Mouse (Mus musculus): ENCODE measurements at regions not wholly inside any gene's neighbourhood (a gene's known extent, or its start where the extent isn't known, plus 50 kb on each side); places are given as distances from the start of the nearest gene placed in this dataset.

DNA sequence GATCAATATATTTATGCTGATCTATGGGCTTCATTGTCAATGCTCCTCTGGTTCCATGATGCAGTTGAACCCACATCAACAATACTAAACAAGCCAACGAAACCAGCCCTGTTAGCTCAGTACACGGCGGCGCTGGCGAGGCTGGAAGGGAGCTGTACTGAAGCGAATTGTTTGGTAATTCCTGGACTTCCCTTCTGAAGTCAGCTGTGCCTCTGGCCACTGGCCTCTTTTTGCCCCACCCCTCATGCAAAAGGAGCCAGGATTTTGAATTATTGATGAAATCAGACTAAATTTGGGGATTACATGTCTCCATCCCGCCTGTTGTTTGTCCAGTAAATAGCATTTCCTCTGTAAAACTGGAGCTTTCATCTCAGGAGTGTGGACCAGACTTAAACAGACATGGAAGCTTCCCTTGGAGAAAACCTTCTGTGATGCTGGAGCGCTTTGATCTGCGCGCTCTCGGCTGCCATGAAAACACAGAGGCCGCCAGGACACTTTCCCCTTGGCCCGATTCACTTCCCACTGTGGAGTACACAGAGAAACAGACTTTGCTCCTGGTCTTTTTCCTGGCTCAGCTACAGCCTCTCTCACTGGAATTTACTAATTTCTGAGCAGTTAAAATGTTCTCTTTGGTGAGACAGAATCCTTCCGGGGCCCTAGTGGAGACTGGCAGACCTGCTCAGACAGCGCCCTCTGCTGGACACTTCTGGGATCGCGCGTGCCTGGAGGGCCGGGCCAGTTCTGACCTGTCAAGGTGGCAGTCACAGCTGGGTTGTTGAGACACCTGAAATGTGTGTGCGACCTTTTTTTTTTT lies 412.9 kb upstream of the Gm6657 start:
- peak; percentile 98 to 100 for DNase-seq

- DNase-seq: no peak
Measured at GRCm38 (mm10) chr12:77783909-77784308, 410.1 kb upstream of the Gm6657 start.

DNA sequence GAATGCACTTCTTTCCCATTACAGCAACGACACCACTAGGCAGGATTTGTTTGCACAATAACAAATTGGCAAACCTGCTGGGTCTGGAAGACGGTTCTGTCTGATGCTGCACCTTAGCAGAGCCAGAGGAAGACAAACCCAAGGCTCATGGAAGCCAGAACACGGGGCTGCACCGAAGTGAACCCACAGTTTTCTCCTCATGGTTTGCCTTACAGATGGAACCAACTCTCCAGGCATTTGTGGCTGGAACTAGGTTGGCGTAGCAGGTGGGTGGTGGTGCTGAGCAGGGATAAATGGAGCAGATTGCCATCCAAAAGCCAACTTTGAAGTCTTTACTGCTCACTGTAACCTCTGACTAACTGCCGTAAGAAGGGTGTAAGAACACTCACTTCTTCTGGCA lies 408.4 kb upstream of the Gm6657 start:
- DNase-seq: no peak

DNA sequence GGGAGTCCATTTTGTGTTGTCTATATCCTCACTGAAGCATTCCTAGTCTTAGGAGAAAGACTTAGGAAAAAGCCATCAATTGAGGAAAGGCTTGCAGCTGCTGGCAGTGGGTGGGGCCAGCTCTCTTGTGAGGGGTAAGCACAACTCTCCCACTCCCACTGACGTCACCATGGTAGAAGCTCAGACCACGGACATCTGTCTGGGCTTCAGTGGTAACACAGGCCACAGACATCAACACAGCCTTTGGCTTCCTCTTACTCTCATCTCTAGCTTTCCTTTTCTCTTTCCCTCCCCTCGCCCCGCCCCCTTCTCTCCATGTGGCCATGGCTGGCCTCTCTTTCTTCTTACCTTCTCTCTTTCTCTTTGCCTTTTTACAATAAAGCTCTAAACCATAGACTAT lies 407.4 kb upstream of the Gm6657 start:
- DNase-seq: no peak

DNA sequence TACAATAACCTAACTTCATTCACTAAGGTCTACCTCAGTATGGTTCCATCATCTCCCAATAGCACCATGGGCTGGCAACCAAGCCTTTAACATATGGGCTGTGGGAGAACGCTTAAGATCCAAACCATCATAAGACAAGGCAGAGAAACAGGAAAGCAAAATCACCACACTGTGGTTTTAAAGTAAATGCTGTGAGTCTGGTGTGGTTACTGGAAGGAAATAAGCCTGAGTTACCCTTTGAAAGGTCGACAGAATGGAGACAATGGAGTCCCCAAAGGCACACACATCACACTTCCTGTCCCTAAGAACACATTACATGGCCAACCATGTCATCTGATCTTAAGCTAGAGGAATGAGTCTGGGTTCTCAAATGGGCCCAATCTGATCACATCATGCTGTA lies 405.8 kb upstream of the Gm6657 start:
- DNase-seq: no peak

DNA sequence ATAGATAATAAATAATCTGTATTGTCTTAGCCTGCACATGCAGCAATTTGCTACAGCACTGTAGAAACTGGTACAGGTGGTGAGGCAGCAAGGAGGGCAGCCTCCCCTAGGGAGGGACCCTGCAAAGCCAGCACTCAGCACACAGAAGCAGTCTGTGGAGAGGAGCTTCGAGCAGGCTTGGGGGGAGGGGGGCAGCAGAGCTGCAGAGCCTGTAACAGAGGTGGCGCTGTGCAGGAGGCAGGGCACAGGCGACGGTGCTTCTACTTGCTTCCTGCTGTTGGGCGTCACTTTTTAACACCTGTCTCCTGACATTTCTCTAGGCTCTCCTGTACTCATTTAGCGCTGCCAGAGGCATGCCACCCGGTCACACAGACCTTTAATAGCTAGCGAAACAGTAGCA lies 404.6 kb upstream of the Gm6657 start:
- DNase-seq: peak; percentile 51 to 59

- DNase-seq: no peak
Measured at GRCm38 (mm10) chr12:77789871-77790270, 404.2 kb upstream of the Gm6657 start.

DNA sequence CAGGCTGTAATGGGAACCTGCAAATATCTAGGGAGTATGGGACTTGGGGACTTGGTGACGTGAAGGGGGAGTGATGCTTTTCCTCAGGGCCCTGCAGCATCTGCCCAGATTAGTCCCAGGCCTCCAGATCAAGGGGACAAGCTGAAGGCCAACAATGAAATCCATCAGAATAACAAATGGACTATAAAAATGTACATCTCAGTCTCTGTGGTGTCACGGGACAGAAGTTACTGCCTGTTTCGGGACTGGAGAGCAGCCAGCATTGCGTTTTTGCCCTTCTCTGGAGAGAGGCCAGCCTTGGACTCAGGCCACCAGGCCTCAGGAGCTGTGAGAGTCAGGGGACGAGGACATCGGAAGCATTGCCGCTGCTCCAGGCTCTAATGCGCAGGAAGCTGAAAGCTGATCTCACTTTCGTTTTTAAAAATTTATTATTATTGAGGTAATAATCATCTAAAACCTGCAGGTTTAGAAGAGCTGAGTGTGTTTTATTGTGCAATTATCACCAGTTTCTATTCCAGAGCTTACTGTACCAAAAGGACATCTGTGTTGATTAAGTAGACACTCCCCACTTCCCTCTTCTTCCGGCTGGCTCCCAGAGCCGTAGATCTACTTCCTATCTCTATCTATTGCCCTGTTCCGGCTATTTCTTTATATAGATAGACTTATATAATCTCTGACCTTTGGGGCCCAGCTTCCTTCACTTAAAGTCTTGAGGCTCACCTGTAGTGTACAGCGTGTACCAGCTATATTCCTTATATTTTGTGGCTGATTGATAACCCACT lies 403.0 kb upstream of the Gm6657 start:
- peak; percentile 85 to 87 for DNase-seq

- no peak for DNase-seq
Measured at GRCm38 (mm10) chr12:77798516-77798915, 395.5 kb upstream of the Gm6657 start.

DNA sequence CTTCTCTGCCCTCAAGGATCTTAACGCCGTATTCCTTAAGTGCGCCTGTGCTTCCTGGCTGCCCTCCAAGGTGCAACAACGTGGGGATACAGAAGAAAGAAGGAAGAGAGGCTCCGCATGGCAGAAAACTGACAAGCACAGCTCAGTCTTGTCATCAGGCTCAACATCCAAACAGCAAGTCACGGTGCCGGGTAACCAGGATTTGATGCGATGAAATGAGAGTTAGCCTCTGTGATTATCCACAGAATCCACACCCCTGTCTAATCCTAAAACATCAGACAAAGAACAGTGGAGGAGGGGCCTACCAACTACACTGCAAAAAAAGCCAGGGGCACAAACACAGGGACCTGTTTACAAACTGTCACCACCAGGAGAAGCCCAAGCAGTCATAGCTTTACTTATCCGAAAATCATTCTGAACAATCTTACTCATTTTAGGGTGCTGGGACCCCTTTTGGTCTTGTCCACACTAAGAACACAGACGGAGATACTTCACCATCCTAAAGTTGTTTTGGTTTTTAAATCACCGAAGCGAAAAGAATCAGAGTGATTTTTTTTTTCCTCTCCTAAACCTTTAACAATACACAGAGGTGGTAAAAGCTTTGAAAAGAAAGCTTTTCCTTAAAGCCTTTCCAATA lies 394.8 kb upstream of the Gm6657 start:
- peak; percentile 31 to 41 for DNase-seq

DNA sequence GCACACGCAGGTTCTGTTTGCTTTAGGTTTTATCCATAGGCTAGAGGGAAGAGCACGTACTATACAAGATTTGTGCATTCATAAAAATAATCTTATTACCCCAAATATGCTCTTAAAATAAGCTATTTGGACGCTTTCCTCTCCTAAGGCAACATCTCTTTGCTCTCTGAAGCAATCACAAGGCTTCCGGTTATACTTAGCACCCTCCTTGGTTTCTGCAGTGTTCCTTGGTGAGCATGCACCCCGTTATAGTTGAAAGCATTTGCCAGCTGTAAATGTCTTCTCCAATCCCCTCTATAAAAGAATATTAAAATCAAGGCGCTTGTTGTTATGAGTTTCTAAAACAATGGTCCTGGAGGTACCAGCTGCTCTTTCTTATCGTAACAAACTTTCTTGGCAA lies 386.4 kb upstream of the Gm6657 start:
- no peak for DNase-seq

GRCm38 (mm10) chr12:77811276-77811675 lies 382.8 kb upstream of the Gm6657 start:
- peak; percentile 75 for DNase-seq

DNA sequence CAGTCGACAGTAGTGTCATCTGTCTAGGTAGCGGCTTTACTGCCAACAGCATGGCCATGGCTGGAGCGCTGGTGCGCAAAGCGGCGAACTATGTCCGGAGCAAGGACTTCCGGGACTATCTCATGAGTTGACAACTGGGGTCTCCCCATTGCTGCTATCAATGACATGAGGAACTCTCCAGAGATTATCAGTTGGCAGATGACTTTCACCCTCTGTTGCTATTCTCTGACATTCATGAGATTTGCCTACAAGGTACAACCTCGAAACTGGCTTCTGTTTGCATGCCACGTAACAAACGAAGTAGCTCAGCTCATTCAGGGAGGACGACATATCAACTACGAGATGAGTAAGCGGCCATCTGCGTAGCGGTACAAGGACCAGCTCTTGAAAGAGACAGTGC lies 374.6 kb upstream of the Gm6657 start:
- no peak for DNase-seq

GRCm38 (mm10) chr12:77823381-77824030 lies 370.5 kb upstream of the Gm6657 start:
- DNase-seq: no peak

GRCm38 (mm10) chr12:77833411-77834169 lies 360.5 kb upstream of the Gm6657 start:
- no peak for DNase-seq

DNA sequence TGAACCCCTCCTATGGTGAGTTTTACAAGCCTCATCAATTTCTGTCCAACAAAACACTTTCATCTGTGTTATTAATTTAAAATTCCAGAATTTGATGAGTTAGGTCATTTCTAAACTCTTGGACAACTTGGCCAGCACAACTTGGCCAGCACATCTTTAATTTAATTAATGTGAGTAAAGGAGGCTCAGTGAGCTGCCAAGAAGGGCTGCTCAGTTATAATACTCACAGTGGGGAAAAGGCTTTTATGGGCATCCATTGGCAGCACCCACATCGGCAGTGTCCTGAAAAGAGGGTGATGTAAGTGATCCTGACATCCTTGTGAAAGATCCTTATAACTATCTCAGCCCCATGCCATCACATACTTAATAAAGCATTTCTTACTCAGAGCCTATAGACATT lies 359.2 kb upstream of the Gm6657 start:
- no peak for DNase-seq

GRCm38 (mm10) chr12:77836231-77836630 lies 357.8 kb upstream of the Gm6657 start:
- DNase-seq: no peak

GRCm38 (mm10) chr12:77841844-77842415 lies 352.1 kb upstream of the Gm6657 start:
- DNase-seq: no peak

GRCm38 (mm10) chr12:77852595-77853577 lies 341.2 kb upstream of the Gm6657 start:
- DNase-seq: peak; percentile 66 to 72

DNA sequence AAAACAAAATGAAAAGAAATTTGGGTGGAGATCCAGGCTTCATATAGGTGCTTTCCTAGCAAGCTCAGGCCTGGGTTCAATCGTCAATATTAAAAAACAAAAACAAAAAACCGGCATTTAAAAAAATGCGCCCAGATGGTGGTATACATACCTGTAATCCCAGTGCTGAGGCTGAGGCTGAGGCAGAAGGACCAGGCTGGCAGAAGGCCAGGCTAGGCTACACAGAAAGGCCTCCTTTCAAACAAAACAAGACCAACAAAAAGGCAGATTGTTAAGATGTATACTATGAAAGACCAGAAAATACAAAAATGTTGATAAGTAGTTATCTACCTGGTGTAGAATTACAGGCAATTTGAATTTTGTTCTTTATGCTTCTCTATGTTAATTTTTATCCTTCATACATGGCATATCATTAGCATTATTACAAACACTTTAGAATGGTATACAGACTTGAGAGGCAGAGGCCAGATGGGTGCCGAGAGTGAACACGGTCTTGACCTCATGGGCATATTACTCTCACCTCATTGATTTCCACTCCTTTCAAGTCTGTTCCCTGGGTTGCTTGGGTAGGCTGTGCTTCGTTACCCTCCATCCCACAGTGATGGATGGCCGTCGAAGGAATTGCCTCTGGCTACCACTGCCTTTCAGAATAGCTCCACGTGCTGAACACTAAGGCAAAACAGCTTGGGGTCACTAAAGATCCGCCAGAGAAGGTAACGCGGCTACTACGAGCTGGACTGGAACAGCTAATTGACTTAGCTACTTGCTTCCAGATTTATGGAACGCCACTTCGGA lies 339.6 kb upstream of the Gm6657 start:
- peak; percentile 67 to 74 for DNase-seq
